Comparison of ENCODE assay signal across 9 mouse cellular contexts in the genomic region with DNA sequence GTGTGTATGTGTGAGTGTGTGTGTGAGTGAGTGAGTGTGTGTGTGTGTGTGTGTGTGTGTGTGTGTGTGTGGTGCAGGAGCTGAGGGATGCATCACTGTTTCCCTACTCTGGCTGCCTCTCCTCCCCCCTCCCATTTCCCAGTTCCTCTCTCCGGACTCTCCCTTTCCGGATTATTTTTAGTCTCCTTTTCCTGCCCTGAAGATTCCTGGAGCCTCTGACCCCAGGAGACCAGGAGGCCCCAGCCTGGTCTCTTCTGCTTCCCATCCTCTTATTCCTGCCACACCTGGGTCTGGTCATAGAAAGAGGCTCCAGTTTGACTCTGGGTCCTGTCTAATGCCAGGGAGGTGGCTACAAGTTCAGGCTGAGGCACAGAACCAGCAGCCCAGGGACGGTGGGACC. TPM values are rescaled to one million over a fixed set of nuclear protein-coding genes. Genes with fewer than 3 reads are reported as not detected.
A peak's percentile ranks its signal among the peaks of the same experiment; 100 is the strongest.
DNase-seq lines count a peak whose midpoint lies in the region; ATAC-seq and TF ChIP-seq lines count a peak whose summit lies in the region.
"Had no signal": no experiment of that assay in that cellular context is flagged by ENCODE, and none has a peak within 500 bp of the region (broad histone marks: within the 10 kb centered on the region; RNA-seq: fewer than 3 reads in every experiment).

No protein-coding gene starts in this region.

- TF ChIP-seq CTCF in small intestine, adult 2 months (IDR thresholded peaks at IDR 0.05; ENCODE audit: extremely low read depth, insufficient read length, insufficient replicate concordance, low read depth, low read length): no peak

- ATAC-seq in liver, embryonic 15.5 days (ENCODE audit: insufficient read depth): no peak
- no peak for ATAC-seq in liver, embryonic 12.5 days
- no peak for ATAC-seq in midbrain, embryonic 11.5 days (ENCODE audit: low FRiP score)
- no peak for ATAC-seq in granulocyte monocyte progenitor cell, adult 5-6 weeks (replicated peaks; ENCODE audit: poor library complexity, severe bottlenecking)

- DNase-seq in heart, postnatal 36 days: peak; percentile 41 to 48
- DNase-seq in kidney, postnatal 14 days: peak; percentile 63
- no peak for DNase-seq in midbrain, embryonic 11.5 days (ENCODE audit: low spot score, missing footprints)
- DNase-seq in urinary bladder, adult 2 months (ENCODE audit: low spot score): no peak
- DNase-seq: left cerebral cortex, postnatal 4 days had no signal

- no peaks in the 10 kb centered on the region for H3K4me1 ChIP-seq in liver, embryonic 15.5 days (replicated peaks)
- peaks cover 18% of the 10 kb centered on the region; the same call in 1 of the 2 replicates for H3K4me1 ChIP-seq in liver, embryonic 12.5 days
- peaks cover 8% of the 10 kb centered on the region for H3K4me1 ChIP-seq in small intestine, adult 2 months (ENCODE audit: control insufficient read depth, insufficient read depth, insufficient read length, low read length)
- peaks cover 10% of the 10 kb centered on the region for H3K4me1 ChIP-seq in midbrain, embryonic 11.5 days (ENCODE audit: control insufficient read depth, insufficient read depth, low read length)

- WGBS in liver, embryonic 15.5 days (ENCODE audit: insufficient replicate concordance): 21% methylated on average over 3 of the region's 3 CpGs
- 8% methylated on average over 3 of the region's 3 CpGs for WGBS in liver, embryonic 12.5 days (ENCODE audit: insufficient replicate concordance)
- WGBS in small intestine, adult 2 months: 64% methylated on average over 3 of the region's 3 CpGs
- 56% methylated on average over 3 of the region's 3 CpGs for WGBS in midbrain, embryonic 11.5 days

- H3K36me3 ChIP-seq in liver, embryonic 15.5 days (replicated peaks): no peaks in the 10 kb centered on the region
- H3K36me3 ChIP-seq in liver, embryonic 12.5 days: no peaks in the 10 kb centered on the region
- no peaks in the 10 kb centered on the region for H3K36me3 ChIP-seq in small intestine, adult 2 months (ENCODE audit: control insufficient read depth, insufficient read depth, low read length)
- no peaks in the 10 kb centered on the region for H3K36me3 ChIP-seq in midbrain, embryonic 11.5 days (ENCODE audit: control insufficient read depth, insufficient read depth, low read length)

- intact Hi-C loops in heart, postnatal 36 days (cut with DNase I): loop anchor here (2.0 kb wide), 1 partner anchor 49 kb away; no protein-coding TSS in a partner anchor

- TF ChIP-seq POLR2A in small intestine, adult 2 months (IDR thresholded peaks at IDR 0.05; ENCODE audit: low read depth, low read length): no peak

- H3K9me3 ChIP-seq in liver, embryonic 15.5 days (replicated peaks): no peaks in the 10 kb centered on the region
- no peaks in the 10 kb centered on the region for H3K9me3 ChIP-seq in liver, embryonic 12.5 days (replicated peaks)
- no peaks in the 10 kb centered on the region for H3K9me3 ChIP-seq in midbrain, embryonic 11.5 days (ENCODE audit: control insufficient read depth, low read length)

- H3K9ac ChIP-seq in liver, embryonic 15.5 days: no peak overlapping the region
- H3K9ac ChIP-seq in liver, embryonic 12.5 days: no peak overlapping the region
- H3K9ac ChIP-seq in midbrain, embryonic 11.5 days (ENCODE audit: low read length): no peak overlapping the region

- H3K27ac ChIP-seq in liver, embryonic 15.5 days (replicated peaks): no peak overlapping the region
- no peak overlapping the region for H3K27ac ChIP-seq in liver, embryonic 12.5 days
- H3K27ac ChIP-seq in small intestine, adult 2 months (ENCODE audit: insufficient read depth, low read depth, low read length): peak overlapping the region; percentile 35
- H3K27ac ChIP-seq in midbrain, embryonic 11.5 days (ENCODE audit: low read depth, low read length): no peak overlapping the region

- peak overlapping the region; percentile 11 for H3K4me3 ChIP-seq in liver, embryonic 15.5 days (replicated peaks)
- no peak overlapping the region for H3K4me3 ChIP-seq in liver, embryonic 12.5 days
- peak overlapping the region; percentile 56 for H3K4me3 ChIP-seq in small intestine, adult 2 months (ENCODE audit: low read depth, low read length)
- H3K4me3 ChIP-seq in midbrain, embryonic 11.5 days (ENCODE audit: low read depth, low read length): no peak overlapping the region

- H3K27me3 ChIP-seq in liver, embryonic 15.5 days: peaks cover 64% of the 10 kb centered on the region
- H3K27me3 ChIP-seq in liver, embryonic 12.5 days (replicated peaks): peaks cover 77% of the 10 kb centered on the region
- H3K27me3 ChIP-seq in small intestine, adult 2 months (ENCODE audit: control insufficient read depth, insufficient read depth, low read length): peaks cover 12% of the 10 kb centered on the region; the same call in 1 of the 2 replicates
- peaks cover 28% of the 10 kb centered on the region for H3K27me3 ChIP-seq in midbrain, embryonic 11.5 days (ENCODE audit: control insufficient read depth, insufficient read depth, low read length)

- no peak overlapping the region for H3K4me2 ChIP-seq in liver, embryonic 15.5 days
- H3K4me2 ChIP-seq in liver, embryonic 12.5 days: no peak overlapping the region
- no peak overlapping the region for H3K4me2 ChIP-seq in midbrain, embryonic 11.5 days

RNA-seq across cellular contexts. Expression of a gene that starts 1.2 kb away (rescaled TPM):
- 1.4 and 1.8 TPM in 2 replicates for polyA plus RNA-seq in liver, embryonic 15.5 days (2015; fragmentation: Nextera tagmentation; extraction: Ambion mirVana)
- 2.9 and 3.0 TPM in 2 replicates for polyA plus RNA-seq in liver, embryonic 12.5 days (2016; fragmentation: Nextera tagmentation; extraction: Ambion mirVana)
- 10 to 100 TPM; 25.6 to 32.5 TPM for total RNA-seq in heart, postnatal 36 days (2021)
- 9.9 and 19.5 TPM in 2 replicates for polyA plus RNA-seq in small intestine, adult 2 months (2012; rRNA removed)
- polyA plus RNA-seq in midbrain, embryonic 11.5 days (2014; fragmentation: Nextera tagmentation; extraction: Ambion mirVana): 3.7 and 4.2 TPM in 2 replicates
- 0.30 TPM in 1 of 2 replicates, not detected in the other for total RNA-seq in granulocyte monocyte progenitor cell, adult 5-6 weeks (2014; fragmentation: Nextera tagmentation)
- total RNA-seq in granulocyte monocyte progenitor cell, adult 5-6 weeks (2017): 0.04 and 0.05 TPM in 2 replicates
- 7.9 and 10.6 TPM in 2 replicates for polyA plus RNA-seq in urinary bladder, adult 2 months (2012; rRNA removed)

RNA-seq across cellular contexts. Expression of a gene that starts 11.8 kb away (rescaled TPM):
- 0.44 and 0.46 TPM in 2 replicates for polyA plus RNA-seq in liver, embryonic 15.5 days (2015; fragmentation: Nextera tagmentation; extraction: Ambion mirVana)
- polyA plus RNA-seq in liver, embryonic 12.5 days (2016; fragmentation: Nextera tagmentation; extraction: Ambion mirVana): 0.87 and 0.90 TPM in 2 replicates
- 1 to 10 TPM; 5.0 to 5.8 TPM for total RNA-seq in heart, postnatal 36 days (2021)
- 13.7 and 21.5 TPM in 2 replicates for polyA plus RNA-seq in small intestine, adult 2 months (2012; rRNA removed)
- polyA plus RNA-seq in midbrain, embryonic 11.5 days (2014; fragmentation: Nextera tagmentation; extraction: Ambion mirVana): 1.1 and 1.2 TPM in 2 replicates
- total RNA-seq in granulocyte monocyte progenitor cell, adult 5-6 weeks (2014; fragmentation: Nextera tagmentation): 3.5 and 5.6 TPM in 2 replicates
- 0.47 and 1.1 TPM in 2 replicates for total RNA-seq in granulocyte monocyte progenitor cell, adult 5-6 weeks (2017)
- polyA plus RNA-seq in urinary bladder, adult 2 months (2012; rRNA removed): 27.3 and 32.4 TPM in 2 replicates

RNA-seq across cellular contexts. Expression of a gene that starts 18.9 kb away (rescaled TPM):
- 21.7 and 22.4 TPM in 2 replicates for polyA plus RNA-seq in liver, embryonic 15.5 days (2015; fragmentation: Nextera tagmentation; extraction: Ambion mirVana)
- polyA plus RNA-seq in liver, embryonic 12.5 days (2016; fragmentation: Nextera tagmentation; extraction: Ambion mirVana): 54.7 and 61.0 TPM in 2 replicates
- total RNA-seq in heart, postnatal 36 days (2021): 10 to 100 TPM; 78.9 to 97.0 TPM
- polyA plus RNA-seq in small intestine, adult 2 months (2012; rRNA removed): 21.2 and 29.7 TPM in 2 replicates
- 54.5 and 55.3 TPM in 2 replicates for polyA plus RNA-seq in midbrain, embryonic 11.5 days (2014; fragmentation: Nextera tagmentation; extraction: Ambion mirVana)
- 87.2 and 120 TPM in 2 replicates for total RNA-seq in granulocyte monocyte progenitor cell, adult 5-6 weeks (2014; fragmentation: Nextera tagmentation)
- 47.6 and 56.5 TPM in 2 replicates for total RNA-seq in granulocyte monocyte progenitor cell, adult 5-6 weeks (2017)
- 31.8 and 39.0 TPM in 2 replicates for polyA plus RNA-seq in urinary bladder, adult 2 months (2012; rRNA removed)

RNA-seq across cellular contexts. Expression of a gene that starts 29.2 kb away (rescaled TPM):
- polyA plus RNA-seq in liver, embryonic 15.5 days (2015; fragmentation: Nextera tagmentation; extraction: Ambion mirVana): not detected in 2 replicates
- not detected in 2 replicates for polyA plus RNA-seq in liver, embryonic 12.5 days (2016; fragmentation: Nextera tagmentation; extraction: Ambion mirVana)
- total RNA-seq in heart, postnatal 36 days (2021): not detected
- not detected in 2 replicates for polyA plus RNA-seq in small intestine, adult 2 months (2012; rRNA removed)
- not detected in 2 replicates for polyA plus RNA-seq in midbrain, embryonic 11.5 days (2014; fragmentation: Nextera tagmentation; extraction: Ambion mirVana)
- not detected in 2 replicates for total RNA-seq in granulocyte monocyte progenitor cell, adult 5-6 weeks (2014; fragmentation: Nextera tagmentation)
- not detected in 2 replicates for total RNA-seq in granulocyte monocyte progenitor cell, adult 5-6 weeks (2017)
- not detected in 2 replicates for polyA plus RNA-seq in urinary bladder, adult 2 months (2012; rRNA removed)

RNA-seq across cellular contexts. Expression of a gene that starts 52.2 kb away (rescaled TPM):
- polyA plus RNA-seq in liver, embryonic 15.5 days (2015; fragmentation: Nextera tagmentation; extraction: Ambion mirVana): 17.0 and 18.5 TPM in 2 replicates
- 42.2 and 44.4 TPM in 2 replicates for polyA plus RNA-seq in liver, embryonic 12.5 days (2016; fragmentation: Nextera tagmentation; extraction: Ambion mirVana)
- total RNA-seq in heart, postnatal 36 days (2021): 1 to 10 TPM; 5.8 to 8.3 TPM
- polyA plus RNA-seq in small intestine, adult 2 months (2012; rRNA removed): 4.7 and 6.0 TPM in 2 replicates
- 31.2 and 33.0 TPM in 2 replicates for polyA plus RNA-seq in midbrain, embryonic 11.5 days (2014; fragmentation: Nextera tagmentation; extraction: Ambion mirVana)
- 47.3 and 48.4 TPM in 2 replicates for total RNA-seq in granulocyte monocyte progenitor cell, adult 5-6 weeks (2014; fragmentation: Nextera tagmentation)
- 45.5 and 56.2 TPM in 2 replicates for total RNA-seq in granulocyte monocyte progenitor cell, adult 5-6 weeks (2017)
- 9.3 and 11.1 TPM in 2 replicates for polyA plus RNA-seq in urinary bladder, adult 2 months (2012; rRNA removed)

Comparison
In these comparisons a context has a peak if more than half of its experiments do, and no peak if none do; other contexts are left out.
1. H3K4me3 ChIP-seq: peak in liver, embryonic 15.5 days (single experiment) and small intestine, adult 2 months (single experiment); none in liver, embryonic 12.5 days (single experiment) and midbrain, embryonic 11.5 days (single experiment).
2. DNase-seq: peak in heart, postnatal 36 days (2 of 2) and kidney, postnatal 14 days (single experiment); none in midbrain, embryonic 11.5 days (single experiment) and urinary bladder, adult 2 months (single experiment).